In the genomic region with DNA sequence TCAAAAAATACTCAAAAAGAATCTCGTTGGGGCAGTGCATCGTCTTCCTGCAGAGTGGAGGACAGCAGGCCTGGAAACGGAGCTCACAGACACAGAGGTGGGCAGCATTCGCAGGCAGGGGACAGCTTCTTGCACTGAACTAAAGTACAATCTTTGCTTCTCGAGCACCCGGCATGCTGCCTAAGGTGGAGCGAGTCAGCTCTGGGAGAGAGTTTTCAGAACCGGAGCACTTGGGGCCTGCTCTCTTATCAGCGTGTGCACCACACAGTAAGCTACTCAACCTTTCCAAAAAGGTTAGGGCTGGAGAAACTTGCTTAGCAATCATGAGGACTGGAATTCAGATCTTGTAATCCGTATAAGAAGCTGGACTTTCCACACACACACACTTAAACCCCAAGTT, we compare ENCODE assay signal across 18 mouse cellular contexts.
"Had no signal": no experiment of that assay in that cellular context is flagged by ENCODE, and none has a peak within 500 bp of the region (broad histone marks: within the 10 kb centered on the region; RNA-seq: fewer than 3 reads in every experiment).

No protein-coding gene starts in this region.

- H3K9me3 ChIP-seq: limb, embryonic 10.5 days; limb, embryonic 13.5 days; liver, embryonic 12.5 days; liver, embryonic 15.5 days had no signal

- H3K36me3 ChIP-seq: limb, embryonic 10.5 days; limb, embryonic 13.5 days; liver, embryonic 12.5 days; liver, embryonic 15.5 days had no signal

- ATAC-seq: intestine, postnatal 0 days; liver, embryonic 12.5 days had no signal

- H3K9ac ChIP-seq: limb, embryonic 13.5 days; liver, embryonic 12.5 days; liver, embryonic 15.5 days had no signal

- DNase-seq: kidney, adult 2 months; kidney, postnatal 25 days; layer of hippocampus, adult 9-11 months; liver; midbrain, embryonic 14.5 days; right cerebral cortex, postnatal 25 days; thymus, adult 2 months; thymus, postnatal 14 days; thymus, postnatal 4 days had no signal

- H3K4me2 ChIP-seq: limb, embryonic 13.5 days; liver, embryonic 12.5 days; liver, embryonic 15.5 days had no signal

- H3K27me3 ChIP-seq: limb, embryonic 13.5 days; liver, embryonic 12.5 days; liver, embryonic 15.5 days had no signal

- H3K4me1 ChIP-seq: limb, embryonic 10.5 days; limb, embryonic 13.5 days had no signal

- H3K4me3 ChIP-seq: layer of hippocampus, adult 2 months; limb, embryonic 10.5 days; limb, embryonic 13.5 days; liver, embryonic 12.5 days; liver, embryonic 15.5 days had no signal

- H3K27ac ChIP-seq: kidney, postnatal 0 days; layer of hippocampus, adult 2 months; limb, embryonic 10.5 days; limb, embryonic 13.5 days; liver, embryonic 12.5 days; liver, embryonic 15.5 days; macrophage; stomach, postnatal 0 days had no signal
